Mouse (Mus musculus) forebrain, embryonic 16.5 days (tissue): ENCODE data around the gene Cxcl12. TPM values are rescaled to one million over a fixed set of nuclear protein-coding genes. Genes with fewer than 3 reads are reported as not detected.

Experiments
- ATAC-seq: fragments of 200-750 bp; cut with Nextera tagmentation; 2 replicates; pipeline ENCODE4 v1.8.0; 2017; ENCODE audit warnings: mild to moderate bottlenecking, moderate library complexity
- H3K27ac ChIP-seq: fragments of 300-500 bp; sonication (generic); 2 replicates; pipeline ENCODE4 v1.5.1; 2014; ENCODE audit warnings: low read length, control low read depth
- H3K27me3 ChIP-seq: fragments of 300-500 bp; sonication (generic); replicated peaks from 2 replicates; pipeline ENCODE4 v1.6.1; 2014; ENCODE audit warnings: low read length; ENCODE audit not compliant: control insufficient read depth, insufficient read depth
- H3K36me3 ChIP-seq: fragments of 300-500 bp; sonication (generic); 2 replicates; pipeline ENCODE4 v1.6.1; 2014; ENCODE audit not compliant: control insufficient read depth, insufficient read depth
- H3K4me1 ChIP-seq: fragments of 300-500 bp; sonication (generic); replicated peaks from 2 replicates; pipeline ENCODE4 v1.6.1; 2014; ENCODE audit warnings: low read length; ENCODE audit not compliant: control insufficient read depth, insufficient read depth
- H3K4me2 ChIP-seq: fragments of 300-500 bp; sonication (generic); 2 replicates; pipeline ENCODE4 v1.6.1; 2014; ENCODE audit warnings: mild to moderate bottlenecking, low read length, control low read depth
- H3K4me3 ChIP-seq: fragments of 300-500 bp; sonication (generic); replicated peaks from 2 replicates; pipeline ENCODE4 v1.5.1; 2014; ENCODE audit warnings: mild to moderate bottlenecking, low read length, control low read depth
- H3K9ac ChIP-seq: fragments of 300-500 bp; sonication (generic); replicated peaks from 2 replicates; pipeline ENCODE4 v1.6.1; 2014; ENCODE audit warnings: low read depth, low read length, control low read depth
- H3K9me3 ChIP-seq: fragments of 300-500 bp; sonication (generic); 2 replicates; pipeline ENCODE4 v1.6.1; 2016; ENCODE audit warnings: low read length; ENCODE audit not compliant: control insufficient read depth
- WGBS: fragments of 180-500 bp; shearing (Covaris S2); extraction: QIAGEN DNeasy Blood & Tissue Kit; methylation state at CpG from one replicate; pipeline ENCODE4 v1.1.7; 2014; 5-methylcytosine and 5-hydroxymethylcytosine counted together
- polyA plus RNA-seq: library from polyadenylated mRNA; unstranded; fragments of >200 nt; fragmentation: Nextera tagmentation; extraction: Ambion mirVana; gene quantifications from 2 replicates; pipeline ENCODE4 v1.2.1, GENCODE M21; 2015

Cxcl12 gene
- polyA plus RNA-seq, 1 experiment from 2014 or later: 55.6 TPM

DNA sequence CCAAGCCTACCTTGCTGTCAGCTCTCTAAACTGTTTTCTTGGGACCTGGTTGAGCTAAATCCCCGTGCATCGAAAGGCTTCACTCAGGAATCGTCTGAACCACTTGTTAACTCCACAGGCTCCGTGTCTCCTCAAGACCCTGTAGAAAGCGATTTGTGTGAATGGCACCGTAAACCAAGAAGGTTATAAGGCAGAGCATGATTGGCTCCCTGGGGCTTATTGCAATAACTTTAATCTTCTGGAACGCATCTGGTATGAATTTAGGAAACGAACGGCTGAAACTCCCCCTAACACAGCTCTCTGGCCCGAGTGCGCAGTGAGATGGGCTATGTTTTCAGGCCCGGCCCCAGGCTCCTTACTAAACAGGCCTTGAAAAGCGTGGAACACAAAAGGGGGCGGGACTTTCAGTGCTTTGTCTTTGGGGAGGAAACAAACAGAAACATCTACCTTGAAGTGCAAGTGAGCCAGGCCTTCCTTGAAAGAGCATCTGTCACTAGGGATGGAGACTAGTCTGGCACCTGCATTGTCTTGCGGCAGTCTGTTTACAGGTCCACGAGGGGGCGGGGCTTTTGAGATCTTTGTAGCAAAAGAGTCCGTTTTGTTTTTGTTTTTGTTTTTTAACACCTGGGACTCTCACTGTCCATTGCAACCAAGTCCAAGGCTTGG, 16.7 kb upstream of the Cxcl12 start:
- 17% methylated on average over 18 of the region's 18 CpGs for WGBS
- Histone ChIP-seq H3K9ac (no peak overlapping the region), H3K4me1 (no peaks in the 10 kb centered on the region), H3K36me3 (no peaks in the 10 kb centered on the region), H3K27ac (no peak overlapping the region), H3K4me3 (no peak overlapping the region), H3K27me3 (no peaks in the 10 kb centered on the region), H3K9me3 (no peaks in the 10 kb centered on the region), H3K4me2 (no peak overlapping the region)
- ATAC-seq: no peak

DNA sequence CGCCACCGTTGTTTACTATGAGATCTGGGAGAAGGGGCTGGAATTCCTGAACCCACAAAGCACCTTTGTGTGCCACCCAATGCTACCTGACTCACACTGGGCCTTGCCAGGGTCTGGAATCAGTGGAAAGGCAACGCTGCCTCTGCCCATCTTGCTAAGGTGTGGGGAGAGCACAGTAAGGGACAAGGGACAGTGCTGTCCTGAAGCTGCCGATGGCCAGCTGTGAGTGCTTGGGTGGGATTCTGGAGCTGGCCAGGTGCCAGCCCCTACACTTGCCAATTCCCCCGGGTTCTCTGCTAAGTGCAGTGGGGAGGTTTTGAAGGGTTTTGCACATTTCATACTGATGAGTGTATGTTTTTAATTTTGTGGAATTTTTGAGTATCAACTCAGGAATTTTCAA, 15.3 kb upstream of the Cxcl12 start:
- ATAC-seq: no peak
- H3K4me2 ChIP-seq: no peak overlapping the region
- 64% methylated on average over 5 of the region's 5 CpGs for WGBS
- no peak overlapping the region for H3K27ac ChIP-seq
- H3K4me1 ChIP-seq: no peaks in the 10 kb centered on the region
- no peaks in the 10 kb centered on the region for H3K36me3 ChIP-seq
- H3K9ac ChIP-seq: no peak overlapping the region
- H3K9me3 ChIP-seq: no peaks in the 10 kb centered on the region
- no peaks in the 10 kb centered on the region for H3K27me3 ChIP-seq
- H3K4me3 ChIP-seq: no peak overlapping the region

- Histone ChIP-seq H3K27me3 (no peaks in the 10 kb centered on the region), H3K9me3 (no peaks in the 10 kb centered on the region), H3K4me3 (no peak overlapping the region), H3K9ac (no peak overlapping the region), H3K27ac (no peak overlapping the region), H3K36me3 (no peaks in the 10 kb centered on the region), H3K4me2 (no peak overlapping the region), H3K4me1 (no peaks in the 10 kb centered on the region)
- WGBS: 70% methylated on average over 4 of the region's 4 CpGs
- no peak for ATAC-seq
These were observed 11.5 kb upstream of the Cxcl12 start for GRCm38 (mm10) chr6:117156846-117157245.

GRCm38 (mm10) chr6:117159710-117160690, 8.3 kb upstream of the Cxcl12 start:
- no peaks in the 10 kb centered on the region for H3K4me1 ChIP-seq
- H3K4me2 ChIP-seq: no peak overlapping the region
- ATAC-seq: no peak

GRCm38 (mm10) chr6:117163486-117163885, 4.8 kb upstream of the Cxcl12 start:
- H3K27ac ChIP-seq: no peak overlapping the region
- no peaks in the 10 kb centered on the region for H3K9me3 ChIP-seq
- H3K27me3 ChIP-seq: peaks cover 7% of the 10 kb centered on the region
- no peak overlapping the region for H3K9ac ChIP-seq
- no peak for ATAC-seq
- H3K4me1 ChIP-seq: peaks cover 16% of the 10 kb centered on the region
- H3K4me2 ChIP-seq: no peak overlapping the region
- H3K4me3 ChIP-seq: no peak overlapping the region
- 71% methylated on average over 5 of the region's 5 CpGs for WGBS
- H3K36me3 ChIP-seq: no peaks in the 10 kb centered on the region

More at GRCm38 (mm10) chr6:117159710-117160690, 8.3 kb upstream of the Cxcl12 start:
- 84% methylated on average over 16 of the region's 16 CpGs for WGBS
- Histone ChIP-seq H3K9ac (no peak overlapping the region), H3K36me3 (no peaks in the 10 kb centered on the region), H3K4me3 (no peak overlapping the region), H3K27ac (no peak overlapping the region), H3K27me3 (no peaks in the 10 kb centered on the region), H3K9me3 (no peaks in the 10 kb centered on the region)

GRCm38 (mm10) chr6:117166581-117167425, 1.5 kb upstream of the Cxcl12 start:
- peaks cover 19% of the 10 kb centered on the region for H3K27me3 ChIP-seq
- ATAC-seq: peak; percentile 88
- peaks cover 26% of the 10 kb centered on the region for H3K4me1 ChIP-seq
- H3K4me2 ChIP-seq: peak overlapping the region; percentile 35
- no peak overlapping the region for H3K27ac ChIP-seq
- H3K9ac ChIP-seq: no peak overlapping the region
- WGBS: 1% methylated on average over 16 of the region's 16 CpGs
- peak overlapping the region; percentile 20; the same call in 1 of the 2 replicates for H3K4me3 ChIP-seq
- no peaks in the 10 kb centered on the region for H3K9me3 ChIP-seq
- H3K36me3 ChIP-seq: no peaks in the 10 kb centered on the region

DNA sequence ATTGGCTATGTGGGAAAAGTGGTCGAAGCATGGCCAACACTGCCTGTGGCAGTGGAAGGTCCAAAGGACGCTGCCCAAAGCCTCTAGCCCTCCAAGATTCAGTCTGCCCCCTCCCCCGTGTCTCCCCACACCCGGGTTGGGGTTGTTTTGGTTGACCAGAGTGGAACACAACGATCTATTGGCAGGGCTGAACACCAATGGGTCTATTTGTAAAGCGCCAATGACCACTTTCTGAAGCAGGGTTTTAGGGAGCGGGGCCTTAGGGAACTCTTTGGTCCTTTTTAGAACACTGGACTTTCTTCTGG, 957 bp upstream of the Cxcl12 start:
- no peak overlapping the region for H3K9ac ChIP-seq
- peak overlapping the region; percentile 35; the same call in 1 of the 2 replicates for H3K4me2 ChIP-seq
- no peak overlapping the region for H3K4me3 ChIP-seq
- no peak overlapping the region for H3K27ac ChIP-seq
- no peaks in the 10 kb centered on the region for H3K36me3 ChIP-seq
- H3K27me3 ChIP-seq: peaks cover 22% of the 10 kb centered on the region
- no peak for ATAC-seq
- H3K9me3 ChIP-seq: no peaks in the 10 kb centered on the region
- H3K4me1 ChIP-seq: peaks cover 26% of the 10 kb centered on the region
- WGBS: 13% methylated on average over 7 of the region's 7 CpGs

GRCm38 (mm10) chr6:117169051-117169909, 945 bp downstream of the Cxcl12 start:
- H3K27me3 ChIP-seq: peaks cover 22% of the 10 kb centered on the region

More at GRCm38 (mm10) chr6:117169051-117169909, 945 bp downstream of the Cxcl12 start:
- Histone ChIP-seq H3K9ac (peak overlapping the region; percentile 59), H3K4me3 (peak overlapping the region; percentile 61), H3K27ac (no peak overlapping the region), H3K4me1 (peaks cover 26% of the 10 kb centered on the region), H3K36me3 (no peaks in the 10 kb centered on the region), H3K4me2 (peak overlapping the region; percentile 66), H3K9me3 (no peaks in the 10 kb centered on the region)
- no peak; the same call in 1 of the 2 replicates for ATAC-seq
- under 1% methylated on average over 46 of the region's 46 CpGs for WGBS
